Mouse (Mus musculus) adipocyte (in vitro differentiated cells): ENCODE data around the gene Islr2.

Source experiments
- DNase-seq: peaks from one replicate; pipeline ENCODE4 v3.0.0-alpha.2; 2016; ENCODE audit warnings: low spot score

The Islr2 gene

DNA sequence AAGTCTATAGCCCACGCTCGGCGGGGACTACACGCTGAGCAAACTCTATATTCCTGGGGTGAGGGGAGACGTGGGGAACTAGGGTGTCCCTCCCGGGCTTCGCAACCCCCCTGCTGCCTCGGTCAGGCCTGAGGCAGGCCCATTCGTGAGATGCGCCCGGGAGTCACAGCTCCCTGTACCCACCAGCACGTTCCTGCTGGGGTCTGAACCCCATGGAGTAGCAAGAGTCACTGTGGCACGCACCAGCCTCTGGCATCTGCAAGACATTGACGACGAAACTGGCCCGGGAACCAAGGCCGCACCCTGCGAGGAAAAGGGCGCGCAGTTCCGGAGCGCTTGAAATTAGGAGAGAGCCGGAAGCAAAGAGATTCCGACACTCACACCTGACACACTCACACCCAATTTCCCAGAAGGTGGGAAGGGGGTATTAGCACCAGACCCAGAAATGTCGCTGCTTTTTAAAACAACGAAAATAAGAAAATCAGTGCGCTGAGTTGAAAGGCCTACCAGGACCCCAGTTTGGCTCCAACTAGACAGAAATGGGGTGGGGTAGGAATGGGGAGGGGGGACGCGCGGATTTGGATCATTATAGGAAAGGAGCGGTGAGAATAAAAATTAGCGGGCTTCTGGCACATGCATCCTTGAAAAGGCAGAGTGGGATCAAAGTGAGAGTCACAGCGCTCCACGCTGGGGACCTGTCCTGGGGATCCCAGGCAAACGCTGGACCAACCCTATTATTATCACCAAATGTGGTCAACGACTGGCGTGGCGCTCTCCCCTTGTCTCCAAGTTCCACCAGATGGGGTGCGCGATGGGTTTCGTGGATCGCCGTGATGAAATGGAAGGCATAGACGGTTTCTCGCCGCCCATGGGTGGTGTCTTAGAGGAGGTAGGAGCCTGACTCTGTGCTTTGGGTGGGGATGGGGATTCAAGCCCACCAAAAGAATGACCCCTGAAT, 7.2 kb downstream of the Islr2 start:
- DNase-seq: no peak

DNA sequence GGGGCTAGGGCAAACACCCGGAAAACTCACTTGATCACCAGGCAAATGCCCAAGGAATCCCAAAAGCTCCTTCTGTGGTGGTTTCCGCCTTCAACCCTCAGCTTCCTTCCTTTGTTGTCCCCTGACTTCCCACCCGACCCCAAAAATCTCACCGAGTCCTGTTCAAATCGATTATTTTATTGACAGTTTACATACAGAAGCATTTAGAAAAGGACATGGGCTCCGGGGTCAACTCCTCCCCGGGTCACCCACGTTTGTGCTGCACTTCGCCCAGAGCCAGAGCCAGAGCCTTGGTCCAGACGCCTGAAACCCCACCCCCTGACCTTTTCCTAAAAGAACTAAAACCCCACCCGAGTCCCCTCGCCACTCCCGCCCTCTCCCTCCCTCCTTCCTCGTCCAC, 8.0 kb downstream of the Islr2 start:
- DNase-seq: no peak

DNA sequence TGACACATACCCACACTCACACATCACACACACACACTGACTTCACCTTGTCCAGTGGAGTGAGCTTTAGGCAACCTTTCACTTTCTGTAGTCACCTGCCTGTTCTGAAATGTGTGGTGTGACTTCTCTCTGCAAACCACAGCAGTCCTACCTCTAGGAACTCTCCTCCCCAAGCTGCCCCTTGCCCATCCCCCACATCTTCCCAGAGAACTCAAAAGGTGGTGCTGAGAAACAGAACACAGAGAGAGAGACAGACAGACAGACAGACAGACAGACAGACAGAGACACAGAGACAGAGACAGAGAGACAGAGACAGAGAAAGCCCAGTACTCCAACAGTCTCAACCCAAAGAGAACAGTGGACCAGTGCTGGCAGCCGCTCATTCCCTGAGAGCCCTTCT, 8.4 kb downstream of the Islr2 start:
- no peak for DNase-seq

DNA sequence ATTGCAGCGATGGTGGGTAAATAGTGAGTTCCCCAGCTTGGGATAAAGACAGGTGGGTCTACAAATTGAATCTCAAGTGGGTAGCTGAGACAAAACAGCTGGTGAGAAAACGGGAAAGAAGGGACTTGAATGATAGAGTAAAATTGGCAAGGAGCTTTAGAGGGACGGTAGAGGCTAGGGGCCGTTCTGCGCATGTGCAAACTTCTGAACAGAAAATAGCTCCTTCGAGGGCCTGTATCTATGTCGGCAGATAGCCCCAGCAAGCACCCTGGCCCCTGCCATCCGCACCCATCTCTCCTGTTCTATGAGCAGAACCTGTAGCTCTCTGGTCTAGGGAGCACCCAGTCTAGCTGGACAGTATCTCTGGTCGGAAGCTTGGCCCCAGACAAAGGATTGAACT, 9.9 kb downstream of the Islr2 start:
- DNase-seq: no peak

DNA sequence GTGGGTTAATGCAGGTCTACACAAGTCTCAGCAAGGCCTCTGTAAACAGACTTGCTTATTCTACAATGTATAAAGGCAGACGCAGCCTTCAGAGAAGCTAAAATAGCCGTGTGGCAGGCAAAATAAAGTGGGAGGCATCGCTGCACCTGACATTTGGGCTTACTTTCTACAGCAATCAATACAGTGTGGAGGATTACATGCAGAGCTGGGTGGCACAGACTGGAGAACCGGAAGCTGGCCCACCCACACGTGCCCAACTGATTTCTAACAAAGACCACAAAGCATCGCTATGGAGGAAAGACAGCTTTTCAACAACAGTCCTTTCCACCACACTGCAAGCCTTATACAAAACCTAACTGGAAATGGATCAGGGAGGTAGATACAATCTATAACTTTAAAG, 19.7 kb downstream of the Islr2 start:
- DNase-seq: no peak

DNA sequence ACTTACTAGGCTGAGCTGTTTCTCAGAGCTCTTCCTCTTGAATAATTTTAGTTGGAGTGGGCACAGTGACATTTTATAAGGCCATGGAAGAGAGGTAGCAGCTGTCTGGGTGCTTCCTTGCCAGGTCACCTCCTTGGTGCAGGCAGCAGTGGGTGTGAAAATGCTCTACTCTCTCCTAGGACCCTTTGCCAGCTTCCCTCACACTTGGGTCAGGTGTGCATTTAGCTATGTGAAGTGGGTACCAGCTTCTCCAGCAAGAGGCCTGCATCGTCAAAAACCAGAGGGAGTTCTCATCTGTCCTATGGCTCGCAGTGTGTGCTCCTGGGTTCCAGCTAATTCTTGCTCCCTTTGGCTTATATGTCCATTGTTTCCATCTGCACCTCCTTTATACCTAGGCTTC, 24.7 kb downstream of the Islr2 start:
- DNase-seq: no peak

DNA sequence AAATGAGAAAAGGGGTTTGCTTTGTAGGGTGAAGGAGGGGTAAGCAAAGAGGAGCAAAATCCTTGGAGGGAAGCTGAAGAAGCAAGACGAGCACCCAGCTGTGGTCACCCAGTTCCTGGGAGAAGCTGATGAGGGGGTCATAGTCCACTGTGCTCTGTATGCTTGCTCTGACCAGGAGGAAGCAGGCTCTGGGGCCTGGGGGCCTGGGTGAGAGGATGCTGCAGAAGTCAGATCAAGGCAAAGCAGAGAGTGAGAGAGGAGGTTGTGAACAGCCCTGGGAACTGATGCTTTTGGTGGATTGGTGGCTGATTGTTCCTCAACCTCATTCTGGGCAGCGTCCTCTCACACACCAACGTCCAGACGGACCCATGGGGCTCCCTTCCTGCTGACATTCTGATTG, 27.0 kb downstream of the Islr2 start:
- DNase-seq: no peak

DNA sequence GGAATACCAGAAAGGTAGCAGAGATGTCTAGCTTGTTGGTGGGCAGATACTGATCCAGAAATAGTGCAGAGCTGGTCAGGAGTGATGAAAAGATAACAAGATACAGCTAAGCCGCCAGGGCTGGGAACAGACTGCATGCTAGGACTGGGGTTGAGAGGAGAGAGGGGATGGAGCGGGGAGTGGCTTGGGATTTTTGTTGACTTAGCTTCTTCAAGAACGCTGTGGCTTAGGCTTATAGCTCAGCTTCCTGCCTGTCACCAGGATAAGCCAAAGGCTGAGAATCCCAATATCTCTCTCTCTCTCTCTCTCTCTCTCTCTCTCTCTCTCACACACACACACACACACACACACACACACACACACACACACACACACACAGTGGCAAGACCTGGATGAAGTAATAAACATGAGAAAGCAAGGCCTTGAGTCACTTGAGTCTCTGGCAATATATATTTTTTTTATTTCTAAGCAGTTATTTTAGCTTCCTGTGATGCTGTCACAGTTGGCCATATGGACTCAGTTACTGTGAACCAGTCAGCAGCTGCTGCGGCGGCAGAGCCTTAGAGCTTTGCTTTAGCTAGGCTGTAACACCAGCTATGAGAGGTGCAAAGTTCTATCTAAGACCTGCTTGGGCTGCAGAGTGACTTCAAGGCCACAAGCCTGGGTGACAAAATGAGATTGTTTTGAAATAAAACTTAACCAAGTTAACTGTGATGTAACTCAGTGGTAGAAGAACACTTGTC, 28.2 kb downstream of the Islr2 start:
- no peak for DNase-seq

DNA sequence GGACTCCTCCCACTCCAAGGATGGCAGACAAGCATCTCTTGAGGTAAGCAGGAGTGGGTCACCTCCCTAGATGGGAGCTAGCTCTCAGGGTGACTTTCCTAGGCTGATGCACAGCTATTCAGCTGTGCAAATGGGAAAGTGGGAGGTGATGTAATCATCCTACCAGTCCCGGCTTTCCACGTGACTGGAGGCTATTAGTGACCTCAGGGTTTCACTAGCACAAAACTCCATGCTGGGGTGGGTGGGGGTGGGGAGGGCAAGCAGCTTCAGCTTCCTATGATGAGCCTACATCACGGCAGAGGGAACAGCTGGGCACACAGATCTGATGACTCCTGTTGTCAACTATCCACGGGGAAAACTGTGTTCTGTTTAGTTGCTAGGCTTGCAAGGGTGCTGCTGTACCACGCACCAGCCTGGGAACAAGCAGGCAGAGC, 29.3 kb downstream of the Islr2 start:
- no peak for DNase-seq

DNA sequence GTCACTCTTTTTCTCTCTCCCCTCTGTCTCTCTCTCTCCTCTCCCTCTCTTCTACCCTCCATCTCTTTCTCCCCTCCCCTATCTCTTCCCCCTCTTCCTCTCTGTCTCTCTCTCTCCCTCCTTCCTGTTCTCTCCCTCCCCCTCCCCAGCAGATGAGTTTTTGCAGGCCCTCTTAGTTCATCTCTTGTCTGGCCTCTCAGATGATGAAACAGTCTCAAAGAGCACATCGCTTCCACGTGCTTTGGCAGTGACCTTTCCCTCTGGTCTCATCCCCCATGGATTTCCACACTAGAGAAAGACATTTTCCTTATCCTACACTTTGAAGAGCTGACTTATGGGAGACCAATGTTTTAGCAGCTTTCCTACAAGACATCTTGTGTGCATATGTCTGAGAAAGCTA, 31.3 kb downstream of the Islr2 start:
- DNase-seq: peak; percentile 18

DNA sequence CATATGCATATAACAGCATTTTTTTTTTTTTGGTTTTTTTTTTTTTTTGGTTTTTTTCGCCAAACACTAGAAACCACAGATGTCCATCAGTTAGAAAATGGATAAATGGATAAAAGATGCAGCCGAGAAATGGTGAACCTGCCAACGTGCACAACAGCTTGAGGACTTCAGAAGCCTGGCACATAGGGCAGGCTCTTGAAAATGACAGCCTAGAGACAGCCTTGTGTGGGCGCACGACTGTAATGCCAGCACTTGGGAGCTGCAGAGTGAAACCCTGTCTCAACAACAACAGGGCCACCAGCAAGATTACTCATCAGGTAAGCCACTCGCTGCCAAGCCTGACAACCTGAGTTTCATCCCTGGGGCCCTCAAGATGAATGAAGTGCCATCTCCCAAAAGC, 34.7 kb downstream of the Islr2 start:
- DNase-seq: no peak

DNA sequence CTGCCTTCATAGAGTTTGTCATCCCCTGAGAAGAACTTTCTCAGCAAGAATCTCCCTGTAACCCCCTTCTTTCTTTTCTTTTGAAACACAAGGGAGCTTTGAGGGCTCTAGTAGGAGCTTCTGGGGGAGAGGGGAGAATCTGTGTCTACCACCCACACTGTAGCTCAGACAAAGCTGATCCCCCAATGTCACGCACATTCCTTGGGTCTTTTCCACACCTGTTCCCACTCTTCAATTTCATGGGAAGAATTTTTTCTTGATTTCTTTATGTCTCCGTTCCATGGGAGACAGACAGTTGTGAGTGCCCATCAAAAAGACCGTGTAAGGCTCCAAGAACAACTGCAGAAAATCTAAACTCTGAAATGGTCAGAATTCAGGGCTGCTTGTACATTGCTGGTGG, 35.2 kb downstream of the Islr2 start:
- no peak for DNase-seq

DNA sequence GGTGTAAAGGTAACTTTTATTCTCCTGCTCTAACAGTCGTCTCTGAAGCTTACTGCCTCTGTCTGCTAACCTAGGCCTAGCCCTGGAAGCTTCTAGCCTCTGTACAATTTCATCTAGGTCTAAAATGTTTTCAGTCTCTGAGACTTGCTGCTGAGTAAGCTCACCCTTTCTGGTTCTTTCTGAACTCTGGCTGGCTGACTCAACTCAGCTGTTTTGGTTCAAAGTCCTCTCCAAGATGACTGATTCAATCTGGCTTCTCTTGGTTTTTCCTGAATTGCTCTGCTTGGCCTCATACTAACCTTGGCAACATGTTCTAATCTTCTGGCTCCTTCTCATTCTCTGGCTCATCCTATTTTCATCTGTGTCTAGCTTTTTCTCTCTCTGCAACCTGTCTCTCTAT, 38.3 kb downstream of the Islr2 start:
- DNase-seq: no peak

DNA sequence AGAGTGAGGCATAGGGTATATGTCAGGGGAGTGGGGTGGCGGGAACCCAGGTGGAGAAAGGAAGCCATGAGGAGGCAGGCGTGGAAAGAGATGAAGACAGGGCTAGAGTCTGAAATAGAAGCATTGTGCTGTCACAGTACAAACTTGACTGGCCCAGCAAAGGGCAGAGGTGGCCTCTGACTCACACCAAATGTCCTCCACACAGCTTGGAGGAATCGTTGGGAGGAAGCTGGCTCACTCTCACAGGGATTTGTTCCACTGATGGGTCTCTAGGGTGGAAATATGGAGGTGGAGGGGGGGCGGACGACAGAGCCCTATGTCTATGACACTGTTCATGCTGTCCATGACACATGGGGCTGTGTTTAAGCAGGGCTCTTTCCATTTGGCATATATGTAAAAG, 41.0 kb downstream of the Islr2 start:
- DNase-seq: no peak

DNA sequence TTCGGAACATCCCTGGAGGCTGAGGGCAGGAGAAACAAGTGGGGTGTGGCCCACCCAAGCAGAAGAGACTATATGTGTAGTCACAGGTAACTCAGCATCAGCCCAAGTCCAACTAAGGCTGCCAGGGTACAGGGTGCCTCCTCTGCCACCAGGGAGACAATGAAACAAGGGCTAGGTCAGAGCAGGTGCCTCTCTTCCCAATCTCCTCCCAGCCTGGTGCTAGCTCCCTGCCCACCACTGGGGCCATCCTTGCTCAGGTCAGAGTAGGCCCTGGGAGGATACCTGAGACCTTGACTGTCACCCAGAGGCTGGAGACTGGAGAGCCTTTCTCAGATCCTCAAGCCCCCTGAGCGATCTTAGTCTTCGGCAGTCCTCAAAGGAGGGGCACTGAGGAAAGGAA, 41.9 kb downstream of the Islr2 start:
- DNase-seq: no peak

DNA sequence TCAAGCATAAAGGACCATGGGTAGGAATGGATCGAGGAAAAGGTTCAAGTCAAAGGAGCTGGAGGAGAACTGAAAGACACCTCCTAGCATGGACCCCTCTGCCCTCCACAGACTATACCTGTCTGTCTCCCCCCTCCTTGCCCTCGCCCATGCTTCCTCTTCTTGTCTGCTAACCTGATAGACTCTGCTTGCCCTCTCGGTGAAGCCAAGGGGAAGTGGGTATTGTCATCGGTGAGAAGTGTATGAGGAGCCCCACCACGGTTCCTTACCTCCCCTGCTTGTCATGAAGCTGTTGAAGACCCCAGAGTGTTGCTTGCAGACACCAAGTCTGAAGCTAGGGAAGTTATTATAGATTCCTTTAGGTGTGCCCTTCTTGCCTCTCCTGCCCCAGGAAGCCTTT, 43.8 kb downstream of the Islr2 start:
- DNase-seq: no peak

DNA sequence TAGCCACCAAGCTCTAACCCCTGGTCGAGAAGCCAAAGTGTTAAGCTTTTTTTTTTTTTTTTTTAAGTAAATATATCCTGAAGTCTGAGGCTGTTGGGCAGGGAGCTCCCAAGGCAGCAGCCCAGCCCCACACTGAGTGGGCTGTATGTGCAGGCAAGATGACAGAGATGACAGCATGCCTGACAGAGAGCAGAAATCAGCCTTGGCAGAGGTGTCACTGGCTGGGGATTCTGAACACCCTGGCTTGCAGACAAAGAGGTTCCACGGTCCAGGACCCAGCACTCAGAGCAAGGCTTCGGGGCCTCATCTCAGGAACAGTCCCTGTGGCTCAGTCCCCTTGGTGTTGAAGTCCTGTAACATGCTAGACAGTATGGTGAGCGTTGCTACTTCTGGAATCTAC, 44.3 kb downstream of the Islr2 start:
- no peak for DNase-seq

DNA sequence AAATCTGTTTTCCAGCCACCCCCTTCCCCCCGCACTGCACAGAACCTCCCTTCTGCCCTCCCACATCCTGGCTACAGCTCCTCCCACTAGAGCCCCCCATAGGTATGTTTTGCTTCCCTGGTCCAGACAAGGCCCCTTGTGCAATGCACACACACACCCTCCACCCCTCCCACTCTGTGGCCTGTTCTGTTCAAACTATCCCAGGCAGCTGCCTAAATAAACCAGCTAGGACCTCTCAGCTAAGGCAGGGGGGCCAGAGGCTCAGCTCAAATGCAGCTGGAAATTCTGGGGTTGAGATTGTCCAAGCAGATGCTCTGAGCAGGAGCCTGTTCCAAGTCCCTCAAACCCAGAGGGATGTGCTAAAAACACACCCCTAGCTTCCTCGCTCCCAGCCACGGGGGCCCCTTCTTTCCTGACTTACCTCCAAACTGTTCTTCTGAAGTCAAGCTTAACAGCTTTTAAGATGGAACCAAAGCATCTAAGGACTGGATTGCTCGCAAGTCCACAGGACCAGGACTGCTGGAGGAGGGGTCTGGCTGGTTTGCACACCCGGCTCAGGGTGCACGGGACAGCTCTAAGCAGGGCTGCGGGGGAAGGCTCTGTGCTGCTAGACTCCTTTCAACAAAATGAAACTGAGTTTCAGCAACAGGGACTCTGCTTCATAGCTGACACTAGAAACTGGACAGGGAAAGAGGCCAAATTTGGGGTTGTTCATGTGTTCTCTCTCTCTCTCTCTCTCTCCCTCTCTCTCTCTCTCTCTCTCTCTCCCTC, 45.4 kb downstream of the Islr2 start:
- DNase-seq: peak; percentile 73

DNA sequence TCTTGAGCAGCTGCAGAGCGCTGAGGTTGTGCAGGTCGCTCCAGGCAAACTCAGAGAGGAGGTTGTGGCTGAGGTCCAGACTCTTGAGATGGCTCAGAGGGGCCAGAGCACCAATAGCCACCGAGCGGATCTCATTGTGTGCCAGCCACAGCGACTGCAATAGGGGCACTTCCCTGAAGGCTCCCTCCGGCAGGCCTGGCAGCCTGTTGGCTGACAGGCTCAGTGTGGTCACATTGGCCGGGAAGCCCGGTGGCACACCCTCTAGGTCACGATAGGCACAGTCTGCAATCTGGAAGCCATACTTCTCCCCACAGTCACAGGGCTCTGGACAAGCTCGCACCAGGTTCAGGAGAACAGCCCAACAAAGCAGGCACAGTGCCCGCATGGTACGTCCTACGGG, 46.3 kb downstream of the Islr2 start:
- no peak for DNase-seq

DNA sequence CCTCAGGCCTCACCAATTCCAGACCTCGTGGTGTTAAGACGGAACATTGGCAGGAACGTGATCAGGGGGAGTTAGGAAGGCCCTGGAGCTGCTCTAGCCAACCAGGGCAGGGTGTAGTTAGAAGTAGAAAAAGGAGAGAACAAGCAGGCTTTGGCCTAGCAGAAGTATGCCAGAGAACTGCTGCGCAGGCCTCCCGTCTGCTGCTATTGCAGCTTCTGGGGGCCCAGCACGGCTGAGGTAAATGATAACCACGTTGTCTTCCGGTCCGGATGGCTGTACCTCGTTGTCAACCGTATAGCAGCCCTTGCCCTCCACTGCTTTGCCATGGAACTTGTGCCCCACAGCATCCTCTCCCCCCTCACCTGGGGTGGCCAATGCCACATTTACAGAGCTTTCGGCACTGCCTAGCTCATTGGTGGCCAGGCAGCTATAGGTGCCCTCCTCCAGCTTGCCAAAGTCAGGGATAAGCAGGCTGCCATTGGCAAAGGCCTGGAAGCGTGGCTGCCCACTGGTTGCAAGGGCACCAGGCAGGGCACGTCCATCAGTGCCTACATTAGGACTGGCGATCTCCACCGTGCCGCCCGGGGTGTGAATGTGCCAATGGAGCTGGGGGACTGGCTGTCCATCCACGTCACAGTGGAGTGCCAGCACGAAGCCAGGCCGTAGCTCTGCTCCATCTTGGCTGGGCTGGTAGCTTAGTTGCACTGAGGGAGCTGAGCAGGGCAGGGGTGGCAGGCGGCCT, 47.1 kb downstream of the Islr2 start:
- no peak for DNase-seq

DNA sequence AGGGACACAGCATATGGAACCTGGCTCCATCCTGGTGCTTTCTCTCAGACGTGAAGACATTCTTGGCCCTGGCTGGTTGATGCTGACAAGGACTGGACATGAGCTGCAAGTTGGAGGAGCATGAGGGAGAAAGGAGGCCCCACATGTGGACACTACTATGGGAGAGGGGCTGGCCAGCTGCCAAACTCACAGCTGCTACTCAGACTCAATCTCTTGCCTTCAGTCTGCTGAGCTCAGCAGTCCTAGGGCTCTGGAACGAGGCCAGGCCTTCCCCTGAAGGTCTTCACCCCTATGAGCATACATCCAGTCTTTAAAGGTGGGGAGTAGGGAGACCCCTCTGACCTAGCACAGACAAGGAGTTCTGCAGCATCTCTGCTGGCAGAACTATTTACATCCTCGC, 48.8 kb downstream of the Islr2 start:
- DNase-seq: peak; percentile 39

DNA sequence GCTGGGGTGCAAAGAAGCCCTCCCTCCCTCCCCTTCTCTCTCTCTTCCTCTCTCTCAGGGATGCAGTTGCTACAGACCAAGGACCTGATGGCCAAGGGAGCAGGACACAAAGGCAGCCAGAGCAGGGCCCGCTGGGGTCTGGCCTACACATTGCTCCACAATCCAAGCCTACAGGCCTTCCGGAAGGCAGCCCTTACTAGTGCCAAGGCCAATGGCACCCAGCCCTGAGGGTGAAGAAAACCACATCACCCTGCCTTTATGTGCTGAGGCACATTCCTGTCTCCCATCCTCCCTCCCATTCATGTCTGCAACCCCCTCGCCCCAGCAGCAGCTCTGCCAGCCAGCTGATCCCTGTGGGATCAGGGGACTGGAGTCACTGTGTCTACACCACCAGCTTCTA, 51.0 kb downstream of the Islr2 start:
- DNase-seq: no peak
